Mouse (Mus musculus) E14TG2a.4 (cell line): ENCODE results near the gene Jup.
"Not testable (repeated sequence)": the region's sequence is repeated elsewhere in the genome, so short reads cannot be mapped to it uniquely, and the experiment has no call there.

Experiments
- H3K27me3 ChIP-seq: 2 replicates; pipeline ENCODE4 v1.6.1; 2014; ENCODE audit warnings: low read length, control low read depth; ENCODE audit not compliant: insufficient read depth
- H3K36me3 ChIP-seq: 2 replicates; pipeline ENCODE4 v1.6.1; 2014; ENCODE audit warnings: low read length, control low read depth; ENCODE audit not compliant: insufficient read depth
- H3K4me1 ChIP-seq: replicated peaks from 2 replicates; pipeline ENCODE4 v1.6.1; 2014; ENCODE audit warnings: low read depth, low read length, control low read depth
- H3K4me3 ChIP-seq: replicated peaks from 2 replicates; pipeline ENCODE4 v1.5.1; 2014; ENCODE audit warnings: mild to moderate bottlenecking, low read length
- H3K9me3 ChIP-seq: 2 replicates; pipeline ENCODE4 v1.6.1; 2014; ENCODE audit warnings: low read length, control low read depth
- CTCF ChIP-seq: conservative IDR thresholded peaks from 2 replicates; pipeline ENCODE4 v1.5.1; 2014; ENCODE audit warnings: low read length
- NANOG ChIP-seq: IDR thresholded peaks from 2 replicates; pipeline ENCODE4 v1.6.1; 2014; ENCODE audit warnings: borderline replicate concordance, low read length, mixed read lengths
- POU5F1 ChIP-seq: IDR thresholded peaks from 2 replicates; pipeline ENCODE4 v1.6.1; 2014; ENCODE audit warnings: low read length, borderline replicate concordance

The Jup gene

DNA sequence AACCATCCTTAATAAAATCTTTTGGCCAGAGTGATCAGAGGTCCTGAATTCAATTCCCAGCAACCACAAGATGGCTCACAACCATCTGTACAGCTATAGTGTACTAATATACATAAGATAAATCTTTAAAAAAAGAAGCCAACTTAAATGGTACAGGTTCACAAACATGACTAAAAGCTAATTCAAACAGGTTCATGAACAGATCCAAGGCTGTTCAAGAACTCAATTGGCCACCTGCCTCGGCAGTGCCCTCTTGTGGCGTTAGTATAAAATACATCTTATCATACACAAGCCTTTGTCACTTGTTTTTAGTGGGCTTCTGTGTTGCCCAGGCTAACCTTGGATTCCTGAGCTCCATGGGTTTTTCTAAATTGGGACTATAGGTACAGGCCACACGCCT lies 74.0 kb downstream of the Jup start:
- TF ChIP-seq POU5F1 (no peak), CTCF (peak; percentile 72)
- H3K27me3 ChIP-seq = no peaks in the 10 kb centered on the region
- H3K9me3 ChIP-seq = no peaks in the 10 kb centered on the region
- peaks cover 27% of the 10 kb centered on the region for H3K36me3 ChIP-seq
- peaks cover 25% of the 10 kb centered on the region for H3K4me1 ChIP-seq
- H3K4me3 ChIP-seq = no peak overlapping the region

DNA sequence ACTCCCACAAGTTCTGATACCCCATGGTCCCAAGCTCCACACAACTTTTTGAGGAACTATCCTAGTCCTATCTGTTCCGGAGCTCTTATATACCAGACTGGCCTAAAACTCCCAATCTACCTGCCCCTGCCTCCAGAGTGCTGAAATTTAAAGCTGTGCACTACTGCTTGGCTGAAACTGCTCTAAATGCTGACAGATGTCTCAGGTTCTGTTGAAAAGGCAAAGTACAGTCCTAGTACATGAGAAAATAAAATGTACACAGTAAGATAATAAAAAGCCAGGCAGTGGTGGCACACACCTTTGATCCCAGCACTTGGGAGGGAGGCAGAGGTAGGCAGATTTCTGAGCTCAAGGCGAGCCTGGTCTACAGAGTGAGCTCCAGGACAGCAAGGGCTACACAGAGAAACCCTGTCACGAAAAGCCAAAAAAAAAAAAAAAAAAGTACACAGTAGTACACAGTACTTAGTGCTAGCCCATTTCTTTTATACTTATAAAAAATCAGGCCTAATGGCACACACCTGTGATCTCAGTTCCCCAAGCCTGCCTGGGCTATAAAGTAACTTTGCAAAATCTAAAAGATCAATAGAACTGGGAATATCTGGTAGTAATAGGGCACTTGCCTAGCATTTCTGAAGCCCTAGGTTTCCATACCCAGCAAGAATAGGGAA lies 74.8 kb downstream of the Jup start:
- Histone ChIP-seq H3K27me3 (no peaks in the 10 kb centered on the region), H3K4me1 (peaks cover 33% of the 10 kb centered on the region), H3K9me3 (no peaks in the 10 kb centered on the region), H3K36me3 (peaks cover 27% of the 10 kb centered on the region), H3K4me3 (peak overlapping the region; percentile 89)
- TF ChIP-seq NANOG (no peak), CTCF (no peak), POU5F1 (no peak)

DNA sequence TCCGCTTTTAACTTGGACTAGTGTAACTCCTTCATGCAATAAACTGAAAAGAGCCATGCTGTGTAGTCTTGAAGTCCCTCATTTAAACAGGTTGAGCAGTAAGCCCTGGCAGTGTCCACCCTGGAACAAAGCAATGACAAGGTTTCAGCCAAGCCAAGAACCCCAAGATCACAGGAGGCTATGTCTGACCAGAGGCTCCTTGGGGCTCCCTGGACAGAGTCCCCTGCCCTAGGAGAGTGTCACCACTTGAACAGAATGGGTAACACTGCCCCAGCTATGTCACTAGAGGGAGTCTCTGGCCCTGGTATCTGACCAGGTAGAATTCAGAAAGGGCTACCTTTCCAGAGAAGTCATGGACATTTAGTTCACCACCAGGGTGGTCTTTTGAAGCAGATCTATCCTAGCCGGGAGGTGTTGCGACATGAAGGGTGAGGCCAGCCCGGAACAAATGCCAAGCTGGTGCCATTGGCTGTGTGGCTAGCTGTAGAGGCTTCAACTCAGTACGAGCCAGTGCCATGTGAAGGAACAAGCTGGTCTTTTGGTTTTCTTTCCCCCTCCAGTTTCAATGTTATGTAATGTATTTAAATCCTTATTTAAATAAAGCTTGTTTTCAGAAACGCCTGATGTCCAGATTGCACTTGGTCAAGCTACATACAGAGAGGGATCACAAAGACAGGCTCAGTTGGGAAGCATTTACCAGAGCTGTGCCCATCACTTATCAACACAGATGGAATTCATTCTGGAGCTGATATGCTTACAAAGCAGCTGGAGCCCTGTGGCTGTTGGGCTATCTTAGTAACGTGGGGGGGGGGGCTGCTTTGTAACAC lies 75.9 kb downstream of the Jup start:
- H3K9me3 ChIP-seq, H3K27me3 ChIP-seq: not testable (repeated sequence)
- Histone ChIP-seq H3K36me3 (peaks cover 27% of the 10 kb centered on the region), H3K4me3 (peak overlapping the region; percentile 89), H3K4me1 (peaks cover 39% of the 10 kb centered on the region)

- not testable (repeated sequence) for H3K9me3 ChIP-seq, H3K27me3 ChIP-seq
- Histone ChIP-seq H3K4me1 (peaks cover 44% of the 10 kb centered on the region), H3K36me3 (peaks cover 27% of the 10 kb centered on the region), H3K4me3 (peak overlapping the region; percentile 89)
Observed at GRCm38 (mm10) chr11:100320701-100321410, 76.7 kb downstream of the Jup start.

DNA sequence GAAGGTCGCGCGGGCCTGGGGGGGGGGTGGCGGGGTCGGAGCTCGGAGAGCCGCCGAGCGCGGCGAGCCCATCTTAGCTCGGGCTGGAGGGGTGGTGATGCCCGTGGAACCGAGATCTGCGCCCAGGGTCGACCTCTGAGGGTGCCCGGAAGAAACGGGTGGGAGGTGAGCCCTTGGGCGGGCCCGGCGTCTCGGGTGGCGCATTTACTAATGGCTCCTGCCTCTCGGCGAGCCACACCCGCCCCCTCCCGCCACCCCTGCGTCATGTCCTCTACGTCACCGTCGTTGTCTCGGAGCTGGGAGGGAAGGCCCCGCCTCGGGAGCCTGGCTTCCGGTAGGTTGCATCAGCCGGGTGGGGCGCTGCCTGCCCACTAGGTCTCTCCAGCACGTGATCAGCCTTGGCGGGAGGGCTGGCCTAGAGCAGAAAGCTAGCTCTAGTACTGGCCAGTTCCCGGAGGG lies 77.4 kb downstream of the Jup start:
- Histone ChIP-seq H3K4me1 (peaks cover 51% of the 10 kb centered on the region), H3K4me3 (peak overlapping the region; percentile 89), H3K27me3 (no peaks in the 10 kb centered on the region), H3K36me3 (peaks cover 27% of the 10 kb centered on the region), H3K9me3 (no peaks in the 10 kb centered on the region)
- TF ChIP-seq POU5F1 = no peak
- TF ChIP-seq CTCF = no peak
- no peak for TF ChIP-seq NANOG

- TF ChIP-seq NANOG (no peak), CTCF (no peak), POU5F1 (no peak)
- no peaks in the 10 kb centered on the region for H3K9me3 ChIP-seq
- H3K27me3 ChIP-seq = no peaks in the 10 kb centered on the region
- peak within 1 kb of the TSS; percentile 89 for H3K4me3 ChIP-seq
- peaks cover 57% of the 10 kb centered on the region for H3K4me1 ChIP-seq
- peaks cover 27% of the 10 kb centered on the region for H3K36me3 ChIP-seq
Observed at GRCm38 (mm10) chr11:100319492-100320171, 77.9 kb downstream of the Jup start, which contains the start of gene Eif1. Gene Eif1, plus strand, starts transcription at chr11:100319885.
